Mouse (Mus musculus) adipocyte (in vitro differentiated cells): ENCODE measurements at regions not wholly inside any gene's neighbourhood (a gene's known extent, or its start where the extent isn't known, plus 50 kb on each side); places are given as distances from the start of the nearest gene placed in this dataset.
"Not testable (repeated sequence)": the region's sequence is repeated elsewhere in the genome, so short reads cannot be mapped to it uniquely, and the experiment has no call there.

Source experiments
- DNase-seq: peaks from one replicate; pipeline ENCODE4 v3.0.0-alpha.2; 2016; ENCODE audit warnings: low spot score

DNA sequence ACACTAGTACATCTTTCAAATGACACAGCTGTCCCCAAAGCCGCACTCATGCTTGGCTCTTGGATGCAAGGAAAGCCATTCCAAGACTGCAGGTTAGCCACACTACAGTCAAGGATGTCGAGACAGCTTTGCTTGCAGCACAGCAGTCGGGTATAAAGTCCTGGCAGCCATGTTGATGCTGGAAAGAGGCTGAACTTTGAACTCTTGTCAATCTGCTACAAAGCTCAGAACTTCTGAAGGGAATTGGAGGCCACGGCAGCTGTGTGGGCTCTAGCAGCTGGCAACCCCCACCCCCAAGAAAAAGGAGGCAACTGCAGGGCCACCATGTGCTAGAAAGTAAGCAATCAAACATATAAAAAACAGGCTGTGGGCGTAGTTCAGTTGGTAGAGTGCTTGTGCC, 90.0 kb upstream of the Zcchc2 start:
- no peak for DNase-seq

DNA sequence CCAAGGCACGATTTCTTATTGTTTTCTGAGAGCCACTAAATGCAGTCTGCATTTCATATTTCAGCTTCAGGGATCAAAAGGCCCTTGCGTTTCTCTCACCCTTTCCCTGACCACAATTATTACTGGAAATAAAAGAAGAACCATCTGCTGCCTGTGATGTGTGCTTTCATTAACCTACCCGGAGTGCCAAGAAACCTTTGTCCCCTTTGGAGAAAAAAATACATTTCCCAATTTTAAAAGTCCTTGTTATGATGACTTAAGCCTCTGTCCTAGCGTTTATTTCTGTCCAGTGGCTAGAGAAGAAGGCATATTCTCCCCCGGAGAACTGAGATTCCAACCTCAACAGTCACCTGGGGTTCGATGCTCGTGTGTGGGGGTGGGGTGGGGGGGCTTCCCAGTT, 89.3 kb upstream of the Zcchc2 start:
- peak; percentile 74 for DNase-seq

DNA sequence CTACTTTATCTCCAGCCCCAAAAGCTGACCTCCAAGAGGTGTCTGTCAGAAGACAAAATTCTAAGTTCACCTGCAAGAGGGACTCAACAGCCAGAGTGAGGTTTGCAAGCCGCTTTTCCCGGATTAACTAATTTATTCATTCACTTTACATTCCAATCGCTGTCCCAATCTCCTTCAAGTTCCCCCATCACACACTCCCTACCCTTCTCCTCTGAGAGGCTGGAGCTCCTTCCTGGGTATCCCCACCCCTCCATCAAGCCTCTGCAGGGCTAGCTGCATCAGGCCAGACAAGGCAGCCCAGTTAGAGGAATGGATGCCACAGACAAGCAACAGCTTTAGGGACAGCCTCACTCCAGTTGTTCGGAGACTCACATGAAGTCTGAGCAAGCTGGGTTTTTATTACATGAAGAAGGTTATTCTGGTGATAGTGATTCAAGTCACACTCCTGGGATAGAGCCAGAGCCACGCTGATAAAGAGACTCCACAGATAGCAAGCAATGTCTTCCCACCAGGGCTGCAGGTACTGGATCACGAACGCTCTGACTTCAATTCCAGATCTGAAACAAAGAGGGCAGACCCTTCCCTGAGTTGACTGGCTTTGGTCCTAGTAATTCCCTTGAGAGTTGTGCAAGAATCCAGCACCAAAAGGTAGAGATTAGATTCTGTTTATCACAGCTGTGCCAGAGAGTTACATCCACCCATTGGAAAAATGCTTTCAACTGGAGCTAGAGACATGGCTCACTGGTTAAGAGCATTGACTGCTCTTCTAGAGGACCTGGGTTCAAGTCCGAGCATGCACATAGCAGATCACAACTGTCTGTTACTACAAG, 86.7 kb upstream of the Zcchc2 start:
- peak; percentile 41 for DNase-seq

DNA sequence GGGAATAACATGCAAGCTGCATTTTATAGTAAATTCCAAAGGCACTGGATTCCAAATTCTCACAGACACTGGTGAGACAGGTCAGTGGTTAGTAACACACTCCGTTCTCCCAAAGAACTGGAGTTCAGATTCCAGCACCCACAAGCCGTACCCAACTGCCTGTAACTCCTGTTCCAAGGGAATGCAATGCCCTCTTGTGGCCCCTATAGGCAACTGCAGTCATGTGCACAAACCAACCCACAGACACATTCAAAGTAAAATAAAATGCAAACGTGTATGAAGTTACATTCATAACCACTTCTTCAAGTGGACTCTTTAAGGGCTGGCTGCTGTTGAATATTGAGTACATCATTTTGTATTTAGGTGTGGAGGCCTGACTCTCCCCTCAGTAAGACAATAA, 85.5 kb upstream of the Zcchc2 start:
- DNase-seq, result no peak

DNA sequence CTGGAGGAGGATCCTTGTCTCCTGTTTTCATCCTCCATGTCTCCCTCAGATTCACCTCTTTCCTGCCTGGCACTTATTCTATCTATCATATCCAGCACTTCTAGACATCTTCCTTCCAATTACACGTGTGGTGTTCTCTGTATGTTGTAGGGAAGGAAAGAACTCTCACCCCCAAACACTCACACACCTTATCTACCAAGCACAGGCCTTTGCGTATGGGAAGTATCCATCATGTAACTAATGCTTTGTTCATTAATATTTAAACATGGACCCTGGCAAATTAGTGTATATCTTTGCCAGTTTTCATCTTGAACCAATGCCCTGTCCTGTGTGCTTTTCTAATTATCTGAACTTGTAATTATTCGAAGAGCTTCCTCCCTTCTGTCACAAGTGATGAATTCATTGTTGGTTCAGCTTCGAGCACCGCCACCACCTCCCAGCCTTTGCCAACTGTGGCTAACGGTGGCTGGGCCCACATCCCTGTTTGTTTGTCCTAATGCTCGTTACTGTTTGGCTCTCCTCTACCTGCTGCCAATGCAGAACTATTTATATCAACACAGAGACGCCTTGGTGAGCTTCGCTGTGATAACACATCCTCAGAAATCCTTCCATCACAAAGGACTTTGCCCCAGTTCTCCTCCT, 84.3 kb upstream of the Zcchc2 start:
- DNase-seq, result no peak

DNA sequence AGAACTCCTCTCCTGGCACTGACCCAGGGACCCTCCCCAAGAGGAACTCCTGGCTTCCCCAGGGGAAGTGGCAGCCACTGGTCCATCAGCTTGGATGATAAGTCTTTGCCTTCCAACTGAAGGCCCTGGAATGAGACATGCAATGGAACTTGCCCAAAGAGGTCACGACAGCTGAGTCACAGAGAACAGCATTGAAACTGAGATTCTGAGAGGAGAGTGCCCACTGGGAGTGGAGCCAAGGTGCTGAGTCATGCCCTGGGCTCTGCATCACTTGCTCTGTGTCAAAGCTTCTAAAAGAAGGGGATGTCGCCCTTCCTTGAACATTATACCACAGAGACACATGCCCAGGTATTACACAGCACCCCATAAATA, 83.8 kb upstream of the Zcchc2 start:
- DNase-seq, result peak; percentile 96

DNA sequence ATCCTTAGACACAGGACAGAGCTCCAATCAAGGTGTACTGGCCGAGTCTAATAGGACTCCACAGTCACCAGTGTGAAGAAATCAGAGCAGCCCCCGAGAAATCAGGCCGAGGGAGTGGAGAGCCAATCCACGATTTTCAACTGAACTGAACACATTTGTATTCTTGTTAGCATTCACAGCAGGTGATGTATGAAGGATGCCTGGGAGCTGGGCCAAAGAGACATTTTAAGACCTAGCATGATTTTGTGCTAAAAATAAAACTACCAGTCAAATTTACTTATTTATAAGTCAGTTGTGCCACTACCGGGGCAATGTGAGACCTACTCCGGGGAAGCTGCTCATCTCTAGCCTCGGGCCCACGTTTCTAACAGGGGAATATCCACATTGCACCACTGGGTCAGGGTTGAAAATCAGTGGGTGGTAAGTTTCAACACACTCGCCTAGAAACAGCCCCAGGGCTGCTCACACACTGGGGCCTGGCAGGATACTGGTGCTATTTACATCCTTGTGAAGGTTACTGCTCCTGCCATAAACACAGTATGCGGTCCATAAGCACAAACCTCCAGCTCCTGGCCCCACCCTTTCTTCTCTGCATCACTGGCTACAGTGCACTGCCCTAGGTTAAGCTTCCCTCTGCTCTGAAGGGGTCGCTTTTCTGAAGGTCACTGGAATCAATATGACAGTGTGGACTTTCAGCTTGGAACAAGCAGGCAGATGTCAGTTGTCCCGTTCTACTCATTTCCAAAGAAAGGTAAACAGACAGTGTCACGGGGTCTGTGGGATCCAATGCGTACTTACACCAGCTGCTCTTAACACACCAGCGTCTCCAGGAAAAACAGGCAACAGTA, 82.0 kb upstream of the Zcchc2 start:
- peak; percentile 60 for DNase-seq

DNA sequence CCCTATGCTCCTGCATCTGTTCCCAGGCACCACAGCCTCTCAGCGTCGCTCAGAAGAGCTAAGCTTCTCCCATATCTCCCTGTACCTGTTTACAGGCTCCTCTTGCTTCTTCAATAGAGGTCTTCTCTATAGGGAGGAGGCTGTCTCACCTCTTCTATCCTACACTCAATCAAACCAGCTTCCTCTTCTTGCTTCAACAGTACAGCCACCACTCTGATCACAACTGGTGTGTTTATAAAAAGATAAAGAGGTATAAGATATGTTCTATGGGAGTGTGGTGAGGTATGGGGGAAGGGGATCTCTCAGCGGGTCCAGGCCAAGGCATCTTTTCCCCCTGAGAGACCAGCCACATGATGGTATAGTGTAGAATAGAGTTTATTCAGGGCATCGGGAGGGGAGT, 81.1 kb upstream of the Zcchc2 start:
- DNase-seq, result no peak

DNA sequence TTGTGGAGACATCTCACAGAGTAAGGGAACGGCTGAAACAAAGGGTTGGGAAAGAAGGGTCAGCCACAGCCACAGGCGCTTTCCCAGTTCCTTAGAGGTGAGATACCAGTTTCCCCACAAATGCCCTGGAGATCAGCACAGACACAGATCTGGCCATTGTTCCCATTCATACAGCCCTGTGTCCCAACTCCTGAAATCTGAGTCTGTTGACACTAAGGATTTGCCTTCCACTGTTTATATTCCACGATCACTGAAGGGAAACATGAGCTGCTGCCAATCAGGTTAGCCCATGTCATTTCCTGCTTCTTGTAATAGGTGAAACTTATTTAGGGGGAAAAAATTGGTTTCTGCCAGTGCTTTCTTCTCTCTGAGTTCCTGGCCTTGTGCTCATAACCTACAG, 78.5 kb upstream of the Zcchc2 start:
- DNase-seq, result peak; percentile 44

DNA sequence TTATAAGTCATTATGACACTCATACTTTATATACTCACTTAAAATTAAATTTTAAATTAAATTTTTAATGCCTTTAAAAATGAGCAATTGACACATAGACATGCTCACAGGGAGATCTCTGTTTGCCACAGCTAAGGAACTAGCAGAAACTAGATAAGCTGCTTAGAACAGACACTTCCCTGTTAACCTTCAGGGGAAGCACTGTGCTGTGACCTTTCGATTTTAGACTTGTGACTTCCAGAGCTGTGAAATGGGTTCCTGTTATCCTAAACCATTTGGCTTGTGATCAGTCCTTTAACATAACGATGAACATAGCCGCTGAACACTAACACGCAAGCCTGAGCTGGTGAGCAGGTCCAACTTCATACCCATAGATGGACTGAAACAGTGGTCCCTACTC, 68.4 kb upstream of the Zcchc2 start:
- DNase-seq, result no peak

DNA sequence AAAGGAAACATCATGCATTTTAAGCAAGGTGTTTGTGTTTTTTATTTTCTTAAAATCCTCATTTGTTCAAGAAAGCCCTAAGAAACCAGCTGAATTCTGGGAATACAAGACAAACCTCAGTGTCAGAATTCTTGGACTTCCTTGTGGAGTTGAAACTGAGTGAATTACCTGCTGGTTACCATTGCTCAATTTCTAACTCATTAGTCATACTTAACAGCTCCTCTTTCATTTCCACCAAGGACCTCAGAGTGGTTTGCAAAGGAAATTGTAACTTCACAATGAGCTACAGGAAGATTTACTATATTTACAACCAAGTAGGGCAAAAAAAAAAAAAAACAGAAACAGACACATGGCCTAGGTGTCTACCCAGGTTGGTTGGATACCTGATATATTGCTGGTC, 67.6 kb upstream of the Zcchc2 start:
- no peak for DNase-seq

DNA sequence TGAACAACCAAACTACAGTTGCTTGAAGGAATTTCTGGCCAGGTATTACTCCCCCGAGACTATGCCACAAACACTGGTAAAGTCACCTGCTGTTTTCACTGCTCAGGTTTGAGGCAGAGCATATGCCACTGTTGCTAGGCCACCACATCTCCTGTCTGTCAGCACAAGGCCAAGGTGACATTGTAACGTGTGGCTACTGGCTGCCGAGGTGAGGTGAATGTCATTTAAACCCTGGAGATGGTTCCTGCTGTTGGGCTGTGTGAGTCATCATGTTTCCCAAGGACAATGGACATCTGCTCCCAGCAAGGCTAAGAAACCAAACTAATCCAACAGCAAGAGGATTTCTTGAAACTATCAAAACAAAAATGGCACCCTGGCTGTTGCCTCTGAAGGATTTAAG, 67.2 kb upstream of the Zcchc2 start:
- no peak for DNase-seq

DNA sequence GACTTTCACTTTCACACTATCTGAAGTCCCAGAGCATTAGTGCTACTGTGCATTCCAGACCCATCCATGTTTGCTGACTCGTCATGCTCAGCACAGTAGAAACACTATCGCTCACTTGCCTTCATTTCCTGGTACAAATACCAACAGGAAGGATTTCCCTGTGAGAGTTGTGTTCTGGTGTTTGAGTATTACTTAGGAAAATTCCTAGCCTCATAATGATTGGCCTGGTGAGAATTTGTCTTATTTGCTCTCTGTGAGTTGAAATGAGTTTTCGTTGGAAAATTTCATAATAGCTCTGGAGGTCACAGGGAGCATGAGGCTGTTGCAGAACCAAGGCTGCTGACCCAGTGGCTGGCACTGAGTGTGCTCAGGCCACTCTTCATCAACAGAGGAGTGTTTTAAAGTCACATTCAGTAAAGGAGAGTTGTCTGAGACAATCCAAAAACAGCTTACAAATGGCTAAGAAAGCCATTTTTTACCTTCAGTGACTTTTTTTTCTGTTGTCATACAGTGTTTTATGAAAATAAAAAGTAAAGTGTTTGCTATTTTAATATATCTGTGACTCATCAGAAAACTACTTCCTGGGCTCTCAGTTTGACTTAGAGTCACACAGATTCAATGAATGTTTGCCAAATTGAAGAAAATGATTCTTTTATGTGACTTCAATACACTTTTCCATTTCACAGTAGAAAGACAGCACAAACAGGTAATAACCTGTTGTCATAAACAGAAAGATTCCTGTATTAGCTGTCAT, 64.4 kb upstream of the Zcchc2 start:
- DNase-seq, result peak; percentile 84

DNA sequence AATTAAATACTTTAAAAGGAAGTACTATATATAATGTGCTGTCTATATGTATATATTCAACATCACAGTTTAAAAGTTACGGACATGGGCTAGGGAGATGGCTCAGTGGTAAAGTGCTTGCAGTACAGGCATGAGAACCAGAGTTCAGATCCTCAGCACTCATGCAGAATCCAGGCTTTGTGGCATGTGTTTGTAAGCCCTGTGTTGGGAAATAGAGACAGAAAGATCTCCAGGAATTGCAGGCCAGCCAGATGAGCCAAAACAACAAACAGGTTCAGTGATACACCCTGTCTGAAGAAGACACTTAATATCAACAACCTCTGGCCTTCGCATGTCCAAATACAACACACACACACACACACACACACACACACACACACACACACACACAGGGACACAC, 63.3 kb upstream of the Zcchc2 start:
- peak; percentile 43 for DNase-seq

DNA sequence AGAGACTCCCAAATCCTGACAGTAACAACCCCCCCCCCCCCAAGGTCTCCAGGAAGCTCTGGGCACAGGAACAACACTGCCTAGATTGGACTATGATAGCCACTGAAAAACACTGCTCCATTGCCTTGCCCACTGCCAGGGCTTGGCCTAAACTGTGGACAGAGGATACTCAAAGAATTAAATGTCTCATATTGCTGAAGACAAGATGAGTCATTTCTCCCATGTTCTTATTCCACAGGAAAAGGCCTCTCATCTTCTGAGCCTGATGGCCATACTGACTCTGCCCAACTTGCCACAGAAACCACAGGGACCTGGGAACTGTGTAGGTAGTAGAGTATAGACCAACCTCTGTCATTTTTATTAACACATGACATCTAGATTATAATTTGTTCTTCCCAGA, 59.4 kb upstream of the Zcchc2 start:
- DNase-seq, result no peak

DNA sequence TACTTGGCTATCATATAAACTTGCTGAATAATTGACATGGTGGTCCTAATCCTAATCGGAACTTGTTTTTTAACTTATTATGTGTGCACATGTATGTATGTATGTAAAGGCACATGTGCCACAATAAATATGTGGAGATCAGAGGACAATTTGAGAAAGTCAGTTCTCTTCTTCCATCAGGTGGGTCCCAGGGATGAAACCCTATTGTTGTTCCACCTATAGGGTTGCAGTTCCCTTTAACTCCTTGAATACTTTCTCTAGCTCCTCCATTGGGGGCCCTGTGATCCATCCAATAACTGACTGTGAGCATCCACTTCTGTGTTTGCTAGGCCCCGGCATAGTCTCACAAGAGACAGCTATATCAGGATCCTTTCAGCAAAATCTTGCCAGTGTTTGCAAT, 56.0 kb upstream of the Zcchc2 start:
- not testable (repeated sequence) for DNase-seq
